Mouse (Mus musculus) CD4-positive, CD25-positive, alpha-beta regulatory T cell, adult 4 months (primary cell): ENCODE measurements around the gene Slco1a4. TPM values are rescaled to one million over a fixed set of nuclear protein-coding genes. Genes with fewer than 3 reads are reported as not detected.
"Not testable (repeated sequence)": the region's sequence is repeated elsewhere in the genome, so short reads cannot be mapped to it uniquely, and the experiment has no call there.

ENCODE experiments used
- ATAC-seq: one replicate; pipeline ENCODE4 v1.8.0; 2017
- polyA plus RNA-seq, 2 experiments: library from polyadenylated mRNA; unstranded; fragments of 100-300 nt; shearing (Covaris generic); gene quantifications; one replicate each; pipeline ENCODE4 v1.2.1; 2017

The Slco1a4 gene
- under 1 TPM in 1 of 2 experiments, not detected in 1; 0.43 TPM for polyA plus RNA-seq

- ATAC-seq, result no peak
Measured at GRCm38 (mm10) chr6:141856085-141856484, at the start of gene Slco1a4. TSS of gene Slco1a4 (minus strand) at chr6:141856199.

DNA sequence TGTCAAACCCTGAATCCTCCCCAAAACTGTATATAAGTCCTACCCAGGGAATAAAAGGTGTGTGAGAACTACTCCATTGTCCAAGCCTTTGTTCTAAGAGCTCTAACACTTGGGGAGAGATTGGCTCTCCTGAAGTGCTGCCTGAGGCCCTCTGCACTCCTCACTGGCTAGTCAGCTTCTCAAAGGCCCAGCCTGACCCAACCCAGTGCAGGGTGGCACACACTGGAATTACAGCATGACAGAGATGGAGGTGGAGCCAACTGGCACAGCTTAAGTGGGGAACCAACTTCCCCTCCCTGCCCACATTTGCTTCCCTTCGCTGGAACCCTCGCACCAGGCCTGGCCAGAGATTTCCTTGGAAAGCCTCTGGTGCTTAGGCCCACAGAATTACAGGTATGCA, 42.2 kb upstream of the Slco1a4 start:
- ATAC-seq, result no peak

GRCm38 (mm10) chr6:141889723-141890122, 33.7 kb upstream of the Slco1a4 start:
- no peak for ATAC-seq

- ATAC-seq, result no peak
Measured at GRCm38 (mm10) chr6:141888248-141888647, 32.2 kb upstream of the Slco1a4 start.

DNA sequence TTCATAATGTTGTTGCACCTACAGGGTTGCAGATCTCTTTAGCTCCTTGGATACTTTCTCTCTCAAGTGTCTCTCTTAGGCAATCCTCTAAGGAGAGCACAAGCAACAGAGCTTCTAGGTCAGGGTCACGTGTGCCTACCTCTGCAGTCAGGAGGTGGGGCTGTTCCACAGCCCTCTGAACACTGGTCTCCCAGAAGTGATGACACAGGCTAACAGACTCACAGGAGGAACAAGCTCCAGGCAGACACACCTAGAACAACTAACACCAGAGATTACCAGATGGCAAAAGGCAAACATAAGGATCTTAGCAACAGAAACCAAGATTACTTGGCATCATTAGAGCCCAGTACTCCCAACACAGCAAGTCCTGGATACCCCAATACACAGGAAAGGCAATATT, 26.6 kb upstream of the Slco1a4 start:
- no peak for ATAC-seq

- ATAC-seq, result not testable (repeated sequence)
Measured at GRCm38 (mm10) chr6:141875742-141876141, 19.7 kb upstream of the Slco1a4 start.

- no peak for ATAC-seq
Measured at GRCm38 (mm10) chr6:141871711-141872110, 15.7 kb upstream of the Slco1a4 start.

GRCm38 (mm10) chr6:141868735-141869134, 12.7 kb upstream of the Slco1a4 start:
- no peak for ATAC-seq

DNA sequence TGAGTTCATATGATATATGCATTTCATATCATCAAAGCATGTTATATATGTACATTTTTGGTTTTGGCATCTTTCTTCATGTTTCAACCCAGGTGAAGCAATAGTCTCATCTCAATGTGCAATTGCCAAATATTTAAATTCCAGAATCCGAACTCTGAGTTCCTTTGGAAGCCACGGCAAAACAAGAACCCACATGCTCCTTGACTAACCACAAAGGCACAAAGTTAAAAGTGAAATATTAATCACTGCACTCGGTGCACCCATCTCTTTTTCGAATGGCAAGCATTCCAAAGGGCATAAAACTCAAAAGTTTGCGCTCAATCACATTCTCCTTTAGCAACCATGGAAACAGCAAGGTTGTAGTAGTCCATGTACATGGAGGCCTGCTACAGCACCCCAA, 10.0 kb upstream of the Slco1a4 start:
- no peak for ATAC-seq

DNA sequence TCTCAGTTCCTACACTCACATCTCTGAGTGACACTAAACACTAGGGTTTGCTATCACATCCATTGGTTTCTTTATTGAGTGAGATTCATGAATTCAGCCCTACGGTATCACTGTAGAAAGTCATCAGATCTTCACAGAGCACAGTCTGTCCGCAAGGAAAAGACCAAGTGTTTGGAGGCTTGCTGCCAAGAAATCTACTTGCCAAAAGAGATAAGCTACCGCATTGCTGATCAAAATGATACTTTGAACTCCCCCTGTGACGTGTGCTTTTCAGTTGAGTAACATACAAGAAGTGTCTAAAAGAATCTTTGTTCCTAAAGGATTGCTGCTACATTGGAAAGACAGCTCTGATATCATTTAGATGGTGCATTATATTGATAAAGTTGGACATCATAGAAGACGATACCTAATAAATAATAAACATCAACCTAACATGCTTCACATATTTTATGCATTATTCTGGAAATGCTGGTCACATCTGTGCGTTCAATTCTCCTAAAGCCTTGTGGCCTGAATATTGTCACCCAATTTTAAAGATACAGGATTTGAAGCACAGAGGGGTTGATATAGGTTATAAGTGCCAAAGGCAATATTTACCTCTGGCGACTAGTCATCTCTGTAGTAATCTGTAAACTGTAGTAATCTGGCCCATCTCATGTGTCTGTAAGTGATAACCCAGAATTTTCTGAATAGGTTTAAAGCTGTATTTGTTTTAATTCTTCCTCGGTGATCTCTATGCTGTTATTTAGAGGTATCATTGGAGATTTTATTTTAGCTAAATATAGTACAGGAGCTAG, 1.9 kb upstream of the Slco1a4 start:
- no peak for ATAC-seq

GRCm38 (mm10) chr6:141853616-141854015, 2.4 kb downstream of the Slco1a4 start:
- ATAC-seq, result no peak

- no peak for ATAC-seq
Measured at GRCm38 (mm10) chr6:141849051-141849450, 6.9 kb downstream of the Slco1a4 start.

GRCm38 (mm10) chr6:141797837-141798236, 58.2 kb downstream of the Slco1a4 start:
- ATAC-seq, result no peak

DNA sequence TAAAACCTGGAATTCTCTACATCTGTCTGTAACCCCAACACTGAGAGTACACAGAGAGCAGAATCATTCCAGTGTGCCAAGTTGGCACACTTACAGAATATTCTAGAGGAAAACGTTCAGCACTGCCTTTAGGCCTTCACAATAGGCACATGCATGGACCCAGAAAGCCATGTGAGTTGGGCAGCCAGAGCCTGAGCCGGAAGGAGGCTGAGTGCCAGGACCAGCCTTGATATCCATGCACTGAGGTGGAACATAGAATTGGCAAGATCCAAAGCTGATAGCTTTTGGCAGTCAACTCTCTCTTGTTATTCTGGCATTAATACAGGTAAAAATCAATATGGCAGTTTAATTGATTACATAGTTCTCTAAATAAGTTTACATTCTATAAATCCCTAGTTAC, 81.5 kb downstream of the Slco1a4 start:
- no peak for ATAC-seq

- ATAC-seq, result no peak
Measured at GRCm38 (mm10) chr6:141773710-141774109, 82.3 kb downstream of the Slco1a4 start, which contains the start of gene Gm5724. TSS of gene Gm5724 (minus strand) at chr6:141773810.

Other genes with a start within 250 kb of the Slco1a4 start
- not detected for gene Slco1b2, start 226.7 kb downstream of the Slco1a4 start, polyA plus RNA-seq
- not detected for gene Gm5724, start 82.4 kb downstream of the Slco1a4 start, polyA plus RNA-seq
- gene Slco1a1, start 90.8 kb upstream of the Slco1a4 start, polyA plus RNA-seq, result not detected
- gene Gm6614, start 155.2 kb upstream of the Slco1a4 start, polyA plus RNA-seq, result not detected